Mouse (Mus musculus): ENCODE data around the gene Smim9.

- TF ChIP-seq CTCF (IDR thresholded peaks at IDR 0.05; ENCODE audit: control insufficient read depth, insufficient read depth, insufficient read length) (no peak), USF1 (IDR thresholded peaks at IDR 0.05; ENCODE audit: low read depth) (no peak), CEBPB (IDR thresholded peaks at IDR 0.05; ENCODE audit: low read depth) (no peak), MYOG (IDR thresholded peaks at IDR 0.05; ENCODE audit: control insufficient read depth, extremely low read depth, insufficient read length) (no peak)
These were observed 25.8 kb downstream of the Smim9 start for GRCm38 (mm10) chrX:75137729-75138128.

All from C2C12 (cell line).